Mouse (Mus musculus): ENCODE measurements at regions not wholly inside any gene's neighbourhood (a gene's known extent, or its start where the extent isn't known, plus 50 kb on each side); places are given as distances from the start of the nearest gene placed in this dataset.

DNA sequence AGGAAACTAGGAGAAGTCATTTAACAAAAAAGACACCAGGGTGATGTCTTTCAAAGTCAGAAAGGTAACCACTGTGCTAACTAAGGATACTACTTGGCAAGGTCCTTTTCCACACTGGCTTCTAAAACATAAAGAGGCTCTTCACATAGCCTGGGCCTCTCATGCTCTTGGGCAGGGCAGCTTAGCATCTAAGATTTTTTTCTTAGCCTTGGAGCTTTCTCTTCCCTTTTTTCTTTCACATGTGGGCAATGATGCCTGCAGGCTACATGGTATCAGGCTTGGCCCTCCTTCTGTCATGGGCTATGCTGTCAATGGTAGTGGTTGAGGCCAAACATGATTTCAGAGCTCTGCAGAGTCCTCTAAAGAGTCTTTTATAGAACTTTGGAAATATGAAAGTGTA, 60.6 kb downstream of the Serpinb6d start:
- DNase-seq = no peak

GRCm38 (mm10) chr13:33762293-33763125, 80.7 kb downstream of the Serpinb6e start:
- DNase-seq = peak; percentile 79 to 85

GRCm38 (mm10) chr13:33763295-33763916, 79.8 kb downstream of the Serpinb6e start:
- no peak for DNase-seq
